Mouse (Mus musculus) urinary bladder, adult 2 months (tissue): ENCODE data around the gene St6galnac3. TPM values are rescaled to one million over a fixed set of nuclear protein-coding genes. Genes with fewer than 3 reads are reported as not detected.

ENCODE experiments used
- DNase-seq: peaks from one replicate; pipeline ENCODE4 v3.0.0; 2022; ENCODE audit warnings: low spot score
- polyA plus RNA-seq: library from polyadenylated mRNA; depleted of rRNA; stranded (reverse); fragments of >200 nt; gene quantifications from 2 replicates; pipeline ENCODE4 v1.2.3, GENCODE M21; 2012

The St6galnac3 gene
- polyA plus RNA-seq, 1 experiment = 2.9 TPM

GRCm38 (mm10) chr3:153222611-153223402 lies 502.2 kb downstream of the St6galnac3 start:
- DNase-seq = no peak

- DNase-seq = no peak
Observed at GRCm38 (mm10) chr3:153219391-153219790, 505.6 kb downstream of the St6galnac3 start.

GRCm38 (mm10) chr3:153208186-153208585 lies 516.8 kb downstream of the St6galnac3 start:
- DNase-seq = no peak

- no peak for DNase-seq
Observed at GRCm38 (mm10) chr3:153204046-153204445, 520.9 kb downstream of the St6galnac3 start.

GRCm38 (mm10) chr3:153201835-153202234 lies 523.1 kb downstream of the St6galnac3 start:
- no peak for DNase-seq

- no peak for DNase-seq
Observed at GRCm38 (mm10) chr3:153200801-153201200, 524.2 kb downstream of the St6galnac3 start.

- no peak for DNase-seq
Observed at GRCm38 (mm10) chr3:153200076-153200475, 524.9 kb downstream of the St6galnac3 start.

- DNase-seq = no peak
Observed at GRCm38 (mm10) chr3:153199251-153199650, 525.7 kb downstream of the St6galnac3 start.

- DNase-seq = no peak
Observed at GRCm38 (mm10) chr3:153198514-153198913, 526.5 kb downstream of the St6galnac3 start.

- no peak for DNase-seq
Observed at GRCm38 (mm10) chr3:153193025-153193424, 531.9 kb downstream of the St6galnac3 start.

GRCm38 (mm10) chr3:153190742-153191141 lies 534.2 kb downstream of the St6galnac3 start:
- DNase-seq = no peak

- DNase-seq = no peak
Observed at GRCm38 (mm10) chr3:153189685-153190467, 535.1 kb downstream of the St6galnac3 start.

GRCm38 (mm10) chr3:153188224-153188623 lies 536.8 kb downstream of the St6galnac3 start:
- no peak for DNase-seq

- DNase-seq = no peak
Observed at GRCm38 (mm10) chr3:153185117-153185516, 539.9 kb downstream of the St6galnac3 start.

- DNase-seq = no peak
Observed at GRCm38 (mm10) chr3:153181242-153181641, 543.7 kb downstream of the St6galnac3 start.

GRCm38 (mm10) chr3:153176749-153177148 lies 548.2 kb downstream of the St6galnac3 start:
- no peak for DNase-seq

GRCm38 (mm10) chr3:153176325-153176724 lies 548.6 kb downstream of the St6galnac3 start:
- DNase-seq = no peak

- DNase-seq = no peak
Observed at GRCm38 (mm10) chr3:153174336-153175033, 550.5 kb downstream of the St6galnac3 start.

GRCm38 (mm10) chr3:153173567-153173966 lies 551.4 kb downstream of the St6galnac3 start:
- no peak for DNase-seq

- no peak for DNase-seq
Observed at GRCm38 (mm10) chr3:153170146-153170545, 554.8 kb downstream of the St6galnac3 start.

- DNase-seq = no peak
Observed at GRCm38 (mm10) chr3:153169744-153170143, 555.2 kb downstream of the St6galnac3 start.

- no peak for DNase-seq
Observed at GRCm38 (mm10) chr3:153161676-153162075, 563.3 kb downstream of the St6galnac3 start.
